Mouse (Mus musculus): ENCODE measurements around the gene Prss30.
A peak's percentile ranks its signal among the peaks of the same experiment; 100 is the strongest.
"Not testable (repeated sequence)": the region's sequence is repeated elsewhere in the genome, so short reads cannot be mapped to it uniquely, and the experiment has no call there.

The Prss30 gene

GRCm38 (mm10) chr17:23984989-23985388 is 4.6 kb upstream of the Prss30 start:
- no peak for DNase-seq (ENCODE audit: low spot score in 2 of 2)

GRCm38 (mm10) chr17:23982912-23983311 is 2.5 kb upstream of the Prss30 start:
- DNase-seq (ENCODE audit: low spot score in 2 of 2), result no peak

- no peak for DNase-seq (ENCODE audit: low spot score in 2 of 2)
Observed at GRCm38 (mm10) chr17:23979471-23979870, 895 bp downstream of the Prss30 start.

GRCm38 (mm10) chr17:23976665-23977064 is 3.7 kb downstream of the Prss30 start:
- DNase-seq (ENCODE audit: low spot score in 2 of 2), result no peak

GRCm38 (mm10) chr17:23971315-23971714 is 9.1 kb downstream of the Prss30 start:
- peak in 1 of 2 experiments; percentile 55 for DNase-seq (ENCODE audit: low spot score in 2 of 2)

DNA sequence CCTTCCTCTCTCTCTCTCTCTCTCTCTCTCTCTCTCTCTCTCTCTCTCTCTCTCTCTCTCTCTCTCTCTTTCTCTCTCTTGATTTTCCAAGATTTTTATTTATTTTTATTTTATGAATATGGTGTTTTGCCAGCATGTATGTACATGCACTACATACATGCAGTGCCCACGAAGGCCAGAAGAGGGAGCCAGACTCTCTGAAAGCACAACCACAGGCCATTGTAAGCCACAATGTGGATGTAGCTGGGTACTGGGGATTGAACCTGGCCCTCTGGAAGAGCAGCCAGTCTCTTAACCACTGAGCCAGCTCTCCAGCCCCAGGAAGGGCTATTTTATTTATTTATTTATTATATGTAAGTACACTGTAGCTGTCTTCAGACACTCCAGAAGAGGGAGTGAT is 11.1 kb downstream of the Prss30 start:
- peak; percentile 70 to 89 for DNase-seq (ENCODE audit: low spot score in 2 of 2)

DNA sequence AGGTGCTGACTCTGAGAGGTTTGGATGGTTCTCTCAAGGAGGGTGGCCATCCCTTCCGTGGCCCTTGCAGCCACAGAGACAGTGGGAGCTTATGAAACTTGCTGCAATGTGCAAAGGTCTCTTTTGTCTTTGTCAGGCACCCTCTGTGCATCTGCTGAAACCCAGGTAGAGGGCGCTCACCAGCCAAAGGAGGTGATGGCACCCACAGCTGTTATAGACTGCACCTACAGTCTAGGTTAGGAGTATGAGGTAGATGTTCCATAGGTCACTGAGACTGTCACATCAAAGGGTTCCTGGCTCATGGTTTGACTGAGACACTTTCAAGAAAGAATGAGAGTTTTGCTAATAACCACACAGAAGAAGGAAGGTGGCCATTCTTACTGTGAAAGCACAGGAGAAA is 11.6 kb downstream of the Prss30 start:
- DNase-seq (ENCODE audit: low spot score in 2 of 2), result peak in 1 of 2 experiments; percentile 58

- peak in 1 of 2 experiments; percentile 56 for DNase-seq (ENCODE audit: low spot score in 2 of 2)
Observed at GRCm38 (mm10) chr17:23966658-23967401, 13.5 kb downstream of the Prss30 start.

- peak in 1 of 2 experiments; percentile 52 for DNase-seq (ENCODE audit: low spot score in 2 of 2)
Observed at GRCm38 (mm10) chr17:23965805-23966425, 14.5 kb downstream of the Prss30 start.

GRCm38 (mm10) chr17:23961573-23962122 is 18.7 kb downstream of the Prss30 start:
- DNase-seq (ENCODE audit: low spot score in 2 of 2), result no peak

GRCm38 (mm10) chr17:23960084-23960738 is 20.2 kb downstream of the Prss30 start:
- peak; percentile 61 to 83 for DNase-seq (ENCODE audit: low spot score in 2 of 2)

DNA sequence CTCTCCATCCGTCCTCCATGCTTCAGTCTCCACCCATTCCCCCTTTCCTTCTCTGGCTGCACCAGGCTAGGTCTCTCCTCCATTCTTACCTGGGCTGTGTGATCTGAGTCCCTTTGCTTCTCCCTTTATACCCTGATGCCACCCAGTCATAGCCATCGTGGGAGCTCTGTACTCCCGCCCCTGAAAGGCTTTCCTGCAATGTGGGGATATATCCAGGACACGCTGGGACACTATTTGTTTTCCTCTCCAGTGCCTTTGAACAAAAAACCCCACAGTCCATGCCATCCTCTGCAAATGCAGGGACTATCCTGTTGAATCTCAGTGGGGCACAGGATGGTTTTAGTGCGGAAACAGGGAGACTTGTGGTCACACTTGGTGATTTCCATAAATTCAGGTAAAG is 25.2 kb downstream of the Prss30 start, which contains the start of gene Sbpl:
TSS of gene Sbpl (minus strand) at position 101 of the 400 bp plus-strand sequence.
- DNase-seq (ENCODE audit: low spot score in 2 of 2), result no peak

DNA sequence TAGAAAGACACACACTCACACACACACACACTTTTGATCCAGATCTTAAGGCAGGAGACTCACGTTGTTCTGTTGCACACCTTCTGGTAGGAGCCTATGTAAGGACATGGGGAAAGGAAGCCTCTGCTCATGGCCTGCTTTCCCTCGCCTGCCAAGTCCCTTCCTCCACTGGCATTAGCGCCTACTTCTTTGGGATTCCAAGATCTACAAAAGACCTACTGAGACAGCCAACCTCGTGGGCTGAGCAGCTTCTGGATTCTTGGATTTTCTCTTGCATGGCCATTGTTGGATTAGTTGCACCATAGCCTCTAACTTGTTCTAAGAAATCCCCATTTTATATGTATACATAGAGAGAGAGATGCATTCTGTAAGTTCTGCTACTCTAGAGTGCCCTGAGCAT is 29.5 kb downstream of the Prss30 start:
- not testable (repeated sequence) for DNase-seq (ENCODE audit: low spot score in 2 of 2)

DNA sequence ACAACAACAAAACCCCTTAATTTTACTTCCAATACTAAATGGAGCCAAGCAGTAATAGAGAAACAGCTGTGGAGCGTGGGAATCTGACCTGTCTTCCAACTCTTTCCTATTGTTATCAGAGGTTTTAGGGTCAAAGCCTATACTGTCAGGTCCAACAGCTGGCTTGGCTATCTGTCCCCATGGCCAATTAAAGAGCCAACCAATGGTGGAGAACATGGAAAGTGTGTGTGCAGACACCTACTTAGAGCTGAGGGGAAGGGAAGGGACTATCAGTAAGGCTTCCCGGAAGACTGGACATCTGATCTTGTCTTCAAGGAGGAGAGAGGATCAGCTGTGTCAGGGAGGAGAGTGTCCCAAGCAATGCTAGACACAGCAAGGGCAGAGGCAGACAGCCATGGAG is 31.3 kb downstream of the Prss30 start:
- DNase-seq (ENCODE audit: low spot score in 2 of 2), result no peak

DNA sequence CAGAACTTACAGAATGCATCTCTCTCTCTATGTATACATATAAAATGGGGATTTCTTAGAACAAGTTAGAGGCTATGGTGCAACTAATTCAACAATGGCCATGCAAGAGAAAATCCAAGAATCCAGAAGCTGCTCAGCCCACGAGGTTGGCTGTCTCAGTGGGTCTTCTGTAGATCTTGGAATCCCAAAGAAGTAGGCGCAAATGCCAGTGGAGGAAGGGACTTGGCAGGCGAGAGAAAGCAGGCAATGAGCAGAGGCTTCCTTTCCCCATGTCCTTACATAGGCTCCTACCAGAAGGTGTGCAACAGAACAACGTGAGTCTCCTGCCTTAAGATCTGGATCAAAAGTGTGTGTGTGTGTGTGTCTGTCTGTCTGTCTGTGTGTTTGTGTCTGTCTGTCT is 32.9 kb downstream of the Prss30 start:
- not testable (repeated sequence) for DNase-seq (ENCODE audit: low spot score in 2 of 2)

- DNase-seq (ENCODE audit: low spot score in 2 of 2), result no peak
Observed at GRCm38 (mm10) chr17:23941372-23941771, 39.0 kb downstream of the Prss30 start, which contains the start of gene Sbp. TSS of gene Sbp (plus strand) at chr17:23941672.

DNA sequence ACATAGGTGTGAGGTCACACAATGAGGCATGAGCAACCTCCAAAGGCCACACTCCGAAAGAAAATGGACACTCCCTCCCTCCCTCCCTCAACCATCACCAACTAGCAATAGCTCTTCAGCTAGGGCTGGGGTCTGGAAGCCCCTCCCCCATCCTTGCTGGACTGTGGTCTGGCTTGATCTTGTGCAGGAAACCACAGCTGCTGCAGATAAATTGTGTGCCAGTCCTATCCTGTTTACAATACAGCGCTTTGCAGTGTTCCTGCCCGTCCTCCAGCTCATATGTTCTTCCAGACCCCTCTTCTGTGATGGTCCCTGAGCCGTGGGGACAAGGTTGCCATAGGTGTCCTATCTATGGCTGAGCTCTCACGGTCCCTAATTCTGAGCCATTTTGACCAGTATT is 49.2 kb downstream of the Prss30 start:
- DNase-seq (ENCODE audit: low spot score in 2 of 2), result no peak

DNA sequence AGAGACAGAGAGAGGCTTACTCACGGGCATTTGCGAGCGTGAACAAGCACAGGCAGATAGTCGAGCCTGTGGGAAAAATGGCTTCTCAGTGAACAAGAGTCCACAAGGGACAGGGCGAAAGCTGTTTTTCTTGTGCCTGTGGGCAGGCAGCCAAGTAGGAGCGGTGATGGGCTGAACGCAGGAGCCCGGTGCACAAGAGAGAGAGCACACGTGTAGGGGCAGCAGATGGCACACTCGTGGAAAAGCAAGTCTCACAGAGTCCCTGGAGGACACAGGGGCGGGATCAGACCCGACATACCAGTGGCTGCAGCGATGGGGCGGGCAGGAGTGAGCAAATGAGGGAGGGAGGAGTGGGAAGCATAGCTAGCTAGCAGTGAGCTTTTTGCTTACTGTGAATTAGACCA is 55.3 kb downstream of the Prss30 start:
- peak; percentile 25 to 63 for DNase-seq (ENCODE audit: low spot score in 2 of 2)

DNA sequence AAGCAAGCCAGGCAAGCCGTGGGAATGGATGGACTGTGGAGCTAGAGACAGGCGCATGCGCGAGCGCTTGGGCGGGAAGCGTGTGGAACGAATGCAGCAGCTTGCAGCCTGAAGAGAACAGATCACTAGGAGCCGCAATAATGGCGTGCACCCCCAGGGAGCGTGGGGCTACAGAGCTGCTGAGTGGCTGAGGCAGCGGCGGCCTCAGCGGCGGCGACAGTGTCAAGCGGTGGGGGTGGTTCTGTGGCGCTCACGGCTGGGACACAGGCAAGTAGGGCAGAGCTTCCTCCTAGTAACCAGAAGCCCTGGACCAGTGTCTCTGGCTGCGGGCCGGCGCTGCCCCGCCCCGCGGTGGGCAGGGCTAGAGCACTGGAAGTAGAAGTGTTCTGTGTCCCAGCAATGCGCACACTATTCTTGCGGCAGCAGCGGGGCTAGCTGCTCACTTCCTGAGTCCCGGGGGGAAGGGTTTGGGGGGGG is 55.8 kb downstream of the Prss30 start:
- DNase-seq (ENCODE audit: low spot score in 2 of 2), result peak; percentile 78 to 85
